Mouse (Mus musculus): Measurements from ENCODE around the gene Pdia3. TPM values are rescaled to one million over a fixed set of nuclear protein-coding genes. Genes with fewer than 3 reads are reported as not detected.
"Not testable (repeated sequence)": the region's sequence is repeated elsewhere in the genome, so short reads cannot be mapped to it uniquely, and the experiment has no call there.

Pdia3 gene
- total RNA-seq (2021): 100 to 1,000 TPM; 141 to 172 TPM

DNA sequence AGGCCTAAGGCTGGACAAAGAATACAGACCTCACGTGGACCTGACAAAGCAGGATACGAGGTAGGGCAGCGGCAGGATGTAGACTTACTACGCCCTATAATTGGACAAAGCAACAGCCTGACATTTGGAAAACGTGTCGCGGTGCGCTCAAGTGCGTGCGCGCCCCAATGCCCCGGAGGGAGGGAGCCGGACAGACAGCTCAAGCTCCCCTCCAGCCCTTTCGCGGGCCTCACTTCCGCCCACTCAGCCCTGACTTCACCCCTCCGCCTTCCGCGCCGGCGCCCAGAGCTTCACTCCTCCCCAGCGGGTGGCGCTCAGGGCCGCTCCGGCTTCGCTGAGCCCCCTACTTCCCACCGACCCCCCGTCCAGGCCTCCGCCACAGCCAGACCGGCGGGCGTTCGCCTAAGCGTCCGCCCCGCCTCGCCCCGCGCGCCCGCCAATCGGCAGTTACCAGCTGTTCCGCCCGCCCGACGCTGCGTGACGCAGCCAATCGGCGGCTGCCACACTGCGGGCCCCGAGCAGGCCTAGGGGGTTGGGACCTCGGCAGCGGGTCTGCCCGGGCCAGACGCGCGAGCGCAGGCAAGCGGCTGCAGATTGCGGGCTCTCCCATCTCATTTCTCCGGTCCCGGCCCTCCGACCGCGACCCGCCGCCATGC lies at the start of gene Pdia3, which contains the start of gene Catsper2:
Gene Pdia3 (plus strand): TSS at position 389 of the 656 bp plus-strand sequence.
Gene Catsper2 (minus strand): TSS at position 406 of the 656 bp plus-strand sequence.
- intact Hi-C loops (cut with DNase I): no loop called here
- peak; percentile 97 to 98 for DNase-seq

GRCm38 (mm10) chr2:121368831-121369230 lies 44.7 kb upstream of the Pdia3 start:
- intact Hi-C loops (cut with DNase I): no loop called here
- DNase-seq: peak in 1 of 2 experiments; percentile 7

- intact Hi-C loops (cut with DNase I): no loop called here
- no peak for DNase-seq
Observed at GRCm38 (mm10) chr2:121370921-121371320, 42.7 kb upstream of the Pdia3 start.

- no peak for DNase-seq
- intact Hi-C loops (cut with DNase I): no loop called here
Observed at GRCm38 (mm10) chr2:121372266-121372665, 41.3 kb upstream of the Pdia3 start.

DNA sequence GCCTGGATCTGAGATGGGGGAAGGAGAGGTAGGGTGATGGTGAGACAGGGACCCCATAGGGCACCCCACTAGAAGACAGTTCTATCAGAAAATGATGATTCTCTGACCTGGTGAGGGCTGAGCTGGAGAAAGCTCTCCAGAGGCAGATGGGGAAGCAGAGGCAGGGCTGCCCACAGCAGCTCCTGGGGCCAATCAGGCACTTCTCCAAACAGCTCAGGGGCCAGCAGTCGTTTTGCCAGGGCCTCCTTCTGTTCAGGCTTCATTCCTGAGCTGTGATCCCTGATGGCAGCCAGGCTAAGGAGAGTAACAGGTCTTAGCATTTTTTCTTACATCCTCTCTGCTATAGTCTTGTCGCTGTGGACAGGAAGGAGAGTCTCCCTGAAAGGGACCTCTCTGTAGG lies 38.8 kb upstream of the Pdia3 start:
- no peak for DNase-seq
- intact Hi-C loops (cut with DNase I): no loop called here

DNA sequence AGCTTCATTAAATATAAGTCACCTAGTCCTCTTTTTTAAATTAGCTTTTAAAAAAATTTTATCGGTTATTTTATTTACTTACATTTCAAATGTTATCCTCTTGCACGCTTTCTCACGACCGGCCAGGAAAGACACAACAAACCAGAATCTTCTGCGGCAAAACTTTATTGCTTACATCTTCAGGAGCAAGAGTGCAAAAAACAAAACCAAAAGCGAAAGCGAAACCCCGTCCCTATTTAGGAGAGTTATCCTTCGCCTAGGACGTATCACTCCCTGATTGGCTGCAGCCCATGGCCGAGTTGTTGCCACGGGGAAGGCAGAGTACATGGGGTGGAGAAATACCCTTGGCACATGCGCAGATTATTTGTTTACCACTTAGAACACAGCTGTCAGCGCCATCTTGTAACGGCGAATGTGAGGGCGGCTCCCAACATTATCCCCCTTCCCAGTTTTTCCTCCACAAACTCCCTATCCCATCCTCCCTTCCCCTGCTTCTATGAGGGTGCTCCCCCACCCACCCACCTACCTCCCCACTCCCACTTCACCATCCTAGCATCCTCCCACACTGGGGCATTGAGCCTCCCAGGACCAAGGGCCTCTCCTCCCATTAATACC lies 26.5 kb upstream of the Pdia3 start, which contains the start of gene Strc:
Gene Strc (minus strand): TSS at position 208 of the 615 bp plus-strand sequence.
- DNase-seq: not testable (repeated sequence)

DNA sequence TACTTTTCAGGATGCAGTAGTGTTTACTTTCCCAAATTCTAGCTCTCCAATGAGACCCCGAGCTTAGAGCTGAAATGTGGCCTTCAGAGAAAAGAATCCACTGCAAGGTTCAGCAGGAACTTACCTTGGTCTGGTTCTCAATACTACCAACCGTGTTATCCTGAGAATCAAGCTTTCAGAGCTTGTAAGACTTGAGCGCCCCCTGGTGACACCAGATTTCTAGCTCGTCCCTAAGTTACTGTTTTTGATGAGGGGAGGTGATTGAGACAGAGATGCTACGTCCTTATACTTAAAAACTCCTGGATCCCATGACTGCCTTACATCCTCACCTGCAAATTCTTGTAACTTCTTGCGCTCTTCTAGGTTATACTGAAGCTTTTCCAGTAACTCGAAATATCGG lies 17.0 kb upstream of the Pdia3 start:
- intact Hi-C loops (cut with DNase I): loop anchor here (5.0 kb wide), 1 partner anchor 209 kb away; no protein-coding TSS in a partner anchor
- DNase-seq: peak; percentile 72 to 87

More for the DNA sequence above, 26.5 kb upstream of the Pdia3 start, which contains the start of gene Strc:
- intact Hi-C loops (cut with DNase I): not testable (repeated sequence)

GRCm38 (mm10) chr2:121403296-121403695 lies 10.3 kb upstream of the Pdia3 start:
- DNase-seq: no peak
- intact Hi-C loops (cut with DNase I): no loop called here

DNA sequence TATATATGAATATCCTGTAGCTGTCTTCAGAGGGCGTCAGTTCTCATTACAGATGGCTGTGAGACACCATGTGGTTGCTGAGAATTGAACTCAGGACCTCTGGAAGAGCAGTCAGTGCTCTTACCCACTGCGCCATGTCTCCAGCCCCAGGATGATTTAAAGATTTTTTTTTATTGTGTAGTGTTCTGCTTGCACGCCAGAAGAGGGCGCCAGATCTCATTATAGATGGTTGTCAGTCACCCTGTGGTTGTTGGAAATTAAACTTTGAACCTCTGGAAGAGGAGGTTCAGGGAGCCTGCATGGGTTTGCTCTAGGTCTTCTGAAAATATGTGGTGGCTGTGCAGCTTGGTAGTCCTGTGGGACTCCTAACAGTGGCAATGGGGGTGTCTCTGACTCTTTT lies 5.4 kb upstream of the Pdia3 start:
- intact Hi-C loops (cut with DNase I): no loop called here
- DNase-seq: peak in 1 of 2 experiments; percentile 40

DNA sequence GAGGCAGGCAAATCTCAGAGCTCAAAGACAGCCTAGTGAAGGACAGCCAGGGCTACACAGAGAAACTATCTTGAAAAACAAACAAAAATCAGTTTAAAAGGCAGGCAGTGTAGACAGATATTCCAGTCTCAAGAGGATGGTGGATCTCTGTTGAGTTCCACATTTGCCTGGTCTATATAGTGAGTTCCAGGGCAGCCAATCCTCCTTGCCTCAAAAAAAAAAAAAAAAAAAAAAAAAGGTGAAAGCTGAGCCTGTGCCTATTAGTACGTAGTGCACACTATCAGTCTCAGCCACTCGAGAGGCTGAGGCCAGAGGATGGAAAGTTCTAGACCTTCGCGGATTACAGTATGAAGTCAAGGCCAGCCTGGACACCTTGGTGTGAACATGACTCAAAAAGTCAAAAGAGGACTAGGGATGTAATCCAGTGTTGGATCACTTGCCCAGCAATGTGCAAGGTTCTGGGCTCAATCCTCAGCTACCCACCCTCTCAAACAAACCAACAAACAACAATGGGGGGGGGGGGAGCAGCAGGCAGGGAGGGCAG lies 660 bp upstream of the Pdia3 start:
- intact Hi-C loops (cut with DNase I): no loop called here
- no peak for DNase-seq

- peak; percentile 48 to 58 for DNase-seq
- intact Hi-C loops (cut with DNase I): no loop called here
Observed at GRCm38 (mm10) chr2:121414139-121414685, 637 bp downstream of the Pdia3 start.

DNA sequence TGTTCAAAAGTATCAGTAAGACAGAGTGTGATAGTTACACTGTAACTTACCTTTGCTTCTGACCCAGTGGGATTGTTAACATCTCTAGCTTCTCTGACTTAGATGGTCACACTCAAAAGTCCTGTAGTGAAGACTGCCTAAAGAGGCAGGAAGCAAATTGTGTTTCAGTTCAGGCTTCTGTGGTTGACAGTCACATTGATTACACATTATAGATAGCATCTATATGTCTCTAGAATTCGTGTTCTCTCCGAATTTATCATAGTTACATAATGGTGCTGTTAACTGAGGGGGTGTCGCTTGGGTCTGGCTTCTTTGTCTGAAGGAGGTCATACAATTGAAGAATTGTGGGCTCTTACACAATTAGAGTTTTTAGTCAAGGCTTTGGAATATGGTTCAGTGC lies 1.5 kb downstream of the Pdia3 start:
- intact Hi-C loops (cut with DNase I): no loop called here
- no peak for DNase-seq

DNA sequence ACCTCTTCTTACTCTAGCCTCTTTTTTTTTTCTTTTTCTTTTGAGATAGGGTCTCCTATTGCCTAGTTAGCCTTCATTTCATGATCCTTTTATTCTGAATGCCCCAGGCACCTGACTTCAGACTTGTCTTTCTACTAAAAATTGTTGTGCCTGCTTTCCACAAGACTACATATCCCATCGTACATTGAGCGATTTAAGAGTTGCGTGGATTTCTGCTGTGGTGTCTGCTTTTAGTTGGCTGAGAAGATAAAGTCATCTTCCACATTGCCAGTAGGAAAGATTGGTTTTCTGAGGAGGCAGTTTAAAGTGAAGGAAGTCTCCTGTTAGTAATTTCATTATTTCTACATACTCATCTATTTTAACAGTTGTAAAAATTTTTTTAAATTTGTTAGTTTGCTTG lies 2.0 kb downstream of the Pdia3 start:
- intact Hi-C loops (cut with DNase I): no loop called here
- no peak for DNase-seq

- intact Hi-C loops (cut with DNase I): no loop called here
- no peak for DNase-seq
Observed at GRCm38 (mm10) chr2:121416356-121416755, 2.8 kb downstream of the Pdia3 start.

GRCm38 (mm10) chr2:121418476-121418875 lies 4.9 kb downstream of the Pdia3 start:
- intact Hi-C loops (cut with DNase I): no loop called here
- DNase-seq: no peak

- intact Hi-C loops (cut with DNase I): no loop called here
- DNase-seq: no peak
Observed at GRCm38 (mm10) chr2:121423166-121423565, 9.6 kb downstream of the Pdia3 start.

- DNase-seq: no peak
- intact Hi-C loops (cut with DNase I): no loop called here
Observed at GRCm38 (mm10) chr2:121425890-121426289, 12.3 kb downstream of the Pdia3 start.

DNA sequence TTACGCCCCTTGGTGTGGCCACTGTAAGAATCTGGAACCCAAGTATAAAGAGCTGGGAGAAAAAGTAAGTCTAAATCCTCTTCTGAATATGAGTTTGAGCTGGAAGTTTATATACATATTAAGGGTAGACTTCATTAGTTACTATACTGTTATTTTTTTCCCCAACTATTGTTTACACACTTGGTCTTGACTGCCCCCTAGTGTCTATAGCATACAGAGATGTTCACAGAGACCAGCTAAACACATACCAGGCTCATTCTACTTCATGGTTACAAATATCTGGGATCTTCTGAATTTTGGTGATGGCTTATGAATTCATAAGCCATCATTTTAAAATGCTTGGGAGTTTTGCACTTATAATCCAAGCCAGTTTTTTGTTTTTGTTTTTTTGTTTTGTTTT lies 21.3 kb downstream of the Pdia3 start:
- intact Hi-C loops (cut with DNase I): no loop called here
- peak in 1 of 2 experiments; percentile 42 for DNase-seq

- no peak for DNase-seq
- intact Hi-C loops (cut with DNase I): no loop called here
Observed at GRCm38 (mm10) chr2:121439746-121440145, 26.2 kb downstream of the Pdia3 start.

GRCm38 (mm10) chr2:121440834-121441605 lies 27.4 kb downstream of the Pdia3 start:
- intact Hi-C loops (cut with DNase I): no loop called here

GRCm38 (mm10) chr2:121441800-121442199 lies 28.2 kb downstream of the Pdia3 start:
- DNase-seq: no peak

More at GRCm38 (mm10) chr2:121440834-121441605, 27.4 kb downstream of the Pdia3 start:
- no peak for DNase-seq

More at GRCm38 (mm10) chr2:121441800-121442199, 28.2 kb downstream of the Pdia3 start:
- intact Hi-C loops (cut with DNase I): no loop called here
